Mouse (Mus musculus): ENCODE measurements around the gene Tmem50b. TPM values are rescaled to one million over a fixed set of nuclear protein-coding genes. Genes with fewer than 3 reads are reported as not detected.

The Tmem50b gene
- polyA plus RNA-seq, 1 experiment from 2014 or later, result 34.7 TPM

Small RNA genes lying within 50 kb of the gene (microRNA-seq; reads per million reads assigned to microRNA genes)
- gene Mir6367, result not detected

Other genes with a start within 250 kb of the Tmem50b start
- gene Ifnar2, start 225.0 kb downstream of the Tmem50b start, polyA plus RNA-seq (2014; fragmentation: Nextera tagmentation; extraction: Ambion mirVana), result 43.7 and 47.2 TPM in 2 replicates
- not detected in 2 replicates for gene Gm21970, start 206.1 kb downstream of the Tmem50b start, polyA plus RNA-seq (2014; fragmentation: Nextera tagmentation; extraction: Ambion mirVana)
- 17.4 and 21.3 TPM in 2 replicates for gene Il10rb, start 191.6 kb downstream of the Tmem50b start, polyA plus RNA-seq (2014; fragmentation: Nextera tagmentation; extraction: Ambion mirVana)
- gene Ifnar1, start 112.6 kb downstream of the Tmem50b start, polyA plus RNA-seq (2014; fragmentation: Nextera tagmentation; extraction: Ambion mirVana), result 37.8 and 69.6 TPM in 2 replicates
- gene Ifngr2, start 50.7 kb downstream of the Tmem50b start, polyA plus RNA-seq (2014; fragmentation: Nextera tagmentation; extraction: Ambion mirVana), result 36.0 and 45.7 TPM in 2 replicates
- gene Dnajc28, start 21.2 kb upstream of the Tmem50b start, polyA plus RNA-seq (2014; fragmentation: Nextera tagmentation; extraction: Ambion mirVana), result 2.9 and 3.0 TPM in 2 replicates
- gene Gart, start 49.2 kb upstream of the Tmem50b start, polyA plus RNA-seq (2014; fragmentation: Nextera tagmentation; extraction: Ambion mirVana), result 90.5 and 128 TPM in 2 replicates
- 160 and 167 TPM in 2 replicates for gene Son, start 49.7 kb upstream of the Tmem50b start, polyA plus RNA-seq (2014; fragmentation: Nextera tagmentation; extraction: Ambion mirVana)
- gene Donson, start 91.0 kb upstream of the Tmem50b start, polyA plus RNA-seq (2014; fragmentation: Nextera tagmentation; extraction: Ambion mirVana), result 21.1 and 25.6 TPM in 2 replicates
- 77.3 and 82.4 TPM in 2 replicates for gene Cryzl1, start 131.2 kb upstream of the Tmem50b start, polyA plus RNA-seq (2014; fragmentation: Nextera tagmentation; extraction: Ambion mirVana)
- 18.8 and 27.7 TPM in 2 replicates for gene Itsn1, start 131.5 kb upstream of the Tmem50b start, polyA plus RNA-seq (2014; fragmentation: Nextera tagmentation; extraction: Ambion mirVana)

All from kidney, embryonic 14.5 days (tissue).